Mouse (Mus musculus) leukemia stem cell, adult 10-12 weeks (primary cell): ENCODE data around the gene Acpp. TPM values are rescaled to one million over a fixed set of nuclear protein-coding genes. Genes with fewer than 3 reads are reported as not detected.

Experiments
- polyA plus RNA-seq: library from polyadenylated mRNA; stranded (reverse); fragments of >175 nt; gene quantifications from 2 replicates; pipeline ENCODE4 v1.2.3, GENCODE M21; 2012; ENCODE audit warnings: low replicate concordance

Acpp gene
- 0.76 TPM in 1 of 2 replicates, not detected in the other for polyA plus RNA-seq

DNA sequence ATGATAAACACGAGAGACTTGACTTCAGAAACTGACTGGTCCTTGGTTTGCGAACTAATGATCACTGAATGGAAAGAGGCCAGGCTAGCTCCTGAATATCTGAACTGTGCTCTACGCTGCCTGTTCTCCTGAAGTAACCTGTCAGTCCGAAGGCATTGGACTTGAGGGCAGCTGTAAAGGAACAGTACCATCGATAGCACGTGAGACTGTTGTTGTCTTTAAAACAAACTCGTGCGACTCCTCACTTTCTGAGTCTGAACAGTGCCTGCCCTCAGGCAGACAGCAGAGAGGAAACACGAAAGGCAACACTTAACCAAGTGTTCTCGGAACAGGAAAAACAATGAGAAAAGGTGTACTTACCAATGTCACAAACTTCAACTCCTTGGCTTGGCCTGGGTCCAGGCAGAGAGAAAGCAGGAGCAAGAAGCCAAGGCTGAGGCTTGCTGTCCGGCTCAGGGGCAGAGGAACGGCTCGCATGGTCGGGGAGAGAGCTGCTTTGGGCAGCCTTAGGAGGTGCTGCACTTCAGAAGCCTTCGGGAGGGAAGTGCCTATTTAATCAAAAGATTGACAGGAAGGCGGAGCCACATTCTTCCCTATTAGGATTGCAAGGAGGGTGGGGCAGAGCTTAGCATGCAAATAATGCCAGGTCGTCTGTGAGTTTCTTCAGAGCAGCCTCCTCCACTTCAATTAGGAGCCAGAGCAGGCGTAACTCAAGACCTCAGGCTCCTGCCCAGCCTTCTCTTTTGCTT, at the start of gene Acpp:
Gene Acpp, minus strand, starts transcription at position 566 of the 749 bp plus-strand sequence.

DNA sequence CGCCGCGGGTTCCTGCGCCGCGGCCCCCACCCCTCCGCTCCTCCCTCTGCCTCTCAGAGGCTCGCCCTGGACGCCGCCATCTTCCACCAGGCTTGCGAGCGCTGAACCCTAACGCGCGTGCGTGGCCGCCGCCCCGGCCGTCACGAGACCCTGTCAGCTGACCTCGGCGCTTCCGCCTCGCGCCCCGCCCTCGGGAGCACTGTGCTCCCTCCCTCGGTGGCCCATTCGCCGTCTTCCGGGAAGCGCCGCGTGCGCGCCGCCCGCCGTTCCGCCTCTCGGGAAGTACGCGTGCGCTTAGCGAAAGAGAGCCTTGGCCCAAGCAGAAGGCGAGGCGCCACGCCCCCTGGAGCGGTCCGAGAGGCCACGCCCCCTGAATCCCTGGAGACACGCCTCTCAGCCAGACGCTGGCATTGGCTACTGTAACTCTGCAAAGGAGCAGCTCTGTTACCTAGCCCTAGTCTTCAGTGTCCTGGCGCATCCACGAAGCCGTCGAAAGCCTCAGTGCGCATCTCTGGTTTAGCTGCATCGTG, 74.7 kb downstream of the Acpp start, which contains the start of gene Dnajc13:
Gene Dnajc13, minus strand, starts transcription at position 108 of the 530 bp plus-strand sequence.

Other genes starting within 250 kb of the Acpp start
- not detected in 2 replicates for gene Ackr4, start 210.8 kb downstream of the Acpp start, polyA plus RNA-seq
- 20.9 and 36.3 TPM in 2 replicates for gene Dnajc13, start 74.8 kb downstream of the Acpp start, polyA plus RNA-seq
- gene Cpne4, start 209.5 kb upstream of the Acpp start, polyA plus RNA-seq = 0.15 and 0.23 TPM in 2 replicates